Comparison of ENCODE assay signal across 15 mouse cellular contexts in genomic region chr4:34976916-34977702, GRCm38 (mm10).
A peak's percentile ranks its signal among the peaks of the same experiment; 100 is the strongest.
DNase-seq lines count a peak whose midpoint lies in the region; ATAC-seq and TF ChIP-seq lines count a peak whose summit lies in the region.
"Had no signal": no experiment of that assay in that cellular context is flagged by ENCODE, and none has a peak within 500 bp of the region (broad histone marks: within the 10 kb centered on the region; RNA-seq: fewer than 3 reads in every experiment).

No protein-coding gene starts in this region.

- 88% methylated on average over 4 of the region's 4 CpGs for WGBS in forebrain, embryonic 15.5 days
- 93% methylated on average over 4 of the region's 4 CpGs for WGBS in forebrain, embryonic 12.5 days
- WGBS in heart, postnatal 0 days, result 85% methylated on average over 4 of the region's 4 CpGs
- 87% methylated on average over 4 of the region's 4 CpGs for WGBS in heart, embryonic 11.5 days (ENCODE audit: insufficient replicate concordance)
- 69% methylated on average over 4 of the region's 4 CpGs for WGBS in liver, postnatal 0 days (ENCODE audit: insufficient replicate concordance)
- 72% methylated on average over 4 of the region's 4 CpGs for WGBS in liver, embryonic 12.5 days (ENCODE audit: insufficient replicate concordance)
- 77% methylated on average over 4 of the region's 4 CpGs for WGBS in stomach, postnatal 0 days

- DNase-seq in heart, postnatal 0 days (ENCODE audit: low spot score), result no peak
- DNase-seq in liver, postnatal 0 days, result no peak
- no peak for DNase-seq in stomach, postnatal 0 days (ENCODE audit: low spot score)
- DNase-seq: kidney, adult 9 months; thymus, postnatal 25 days had no signal

- H3K4me3 ChIP-seq in forebrain, embryonic 15.5 days, result no peak overlapping the region
- H3K4me3 ChIP-seq in forebrain, embryonic 12.5 days (replicated peaks), result no peak overlapping the region
- H3K4me3 ChIP-seq in heart, postnatal 0 days (ENCODE audit: low read depth, low read length), result no peak overlapping the region
- H3K4me3 ChIP-seq in heart, embryonic 11.5 days (ENCODE audit: low read depth, low read length), result no peak overlapping the region
- H3K4me3 ChIP-seq in liver, postnatal 0 days (ENCODE audit: low read depth, low read length), result no peak overlapping the region
- H3K4me3 ChIP-seq in liver, embryonic 12.5 days, result no peak overlapping the region
- no peak overlapping the region for H3K4me3 ChIP-seq in stomach, postnatal 0 days (ENCODE audit: low read depth, low read length)
- H3K4me3 ChIP-seq: forebrain, embryonic 10.5 days; hindbrain, embryonic 10.5 days; liver, embryonic 15.5 days; neural tube, embryonic 12.5 days had no signal

- peaks cover 25% of the 10 kb centered on the region for H3K4me1 ChIP-seq in forebrain, embryonic 15.5 days
- H3K4me1 ChIP-seq in forebrain, embryonic 12.5 days, result peaks cover 17% of the 10 kb centered on the region; the same call in 1 of the 2 replicates
- peaks cover 21% of the 10 kb centered on the region for H3K4me1 ChIP-seq in heart, postnatal 0 days (ENCODE audit: control insufficient read depth, insufficient read depth)
- peaks cover 15% of the 10 kb centered on the region; the same call in 1 of the 2 replicates for H3K4me1 ChIP-seq in heart, embryonic 11.5 days (ENCODE audit: control insufficient read depth, insufficient read depth, low read length)
- H3K4me1 ChIP-seq in liver, postnatal 0 days (ENCODE audit: insufficient read depth), result peaks cover 9% of the 10 kb centered on the region; the same call in 1 of the 2 replicates
- H3K4me1 ChIP-seq in liver, embryonic 12.5 days, result no peaks in the 10 kb centered on the region
- H3K4me1 ChIP-seq in stomach, postnatal 0 days (replicated peaks; ENCODE audit: control insufficient read depth, insufficient read depth), result no peaks in the 10 kb centered on the region
- H3K4me1 ChIP-seq: liver, embryonic 15.5 days had no signal

- no peak overlapping the region for H3K9ac ChIP-seq in forebrain, embryonic 15.5 days (replicated peaks)
- H3K9ac ChIP-seq in forebrain, embryonic 12.5 days, result no peak overlapping the region
- H3K9ac ChIP-seq in heart, postnatal 0 days (replicated peaks; ENCODE audit: low read depth, low read length), result no peak overlapping the region
- no peak overlapping the region for H3K9ac ChIP-seq in heart, embryonic 11.5 days (ENCODE audit: low read depth, low read length)
- H3K9ac ChIP-seq in liver, postnatal 0 days (replicated peaks), result no peak overlapping the region
- no peak overlapping the region for H3K9ac ChIP-seq in liver, embryonic 12.5 days
- no peak overlapping the region for H3K9ac ChIP-seq in stomach, postnatal 0 days (ENCODE audit: low read length)
- H3K9ac ChIP-seq: liver, embryonic 15.5 days; neural tube, embryonic 12.5 days had no signal

- no peaks in the 10 kb centered on the region for H3K27me3 ChIP-seq in forebrain, embryonic 15.5 days
- H3K27me3 ChIP-seq in forebrain, embryonic 12.5 days, result no peaks in the 10 kb centered on the region
- no peaks in the 10 kb centered on the region for H3K27me3 ChIP-seq in heart, postnatal 0 days (ENCODE audit: control insufficient read depth, insufficient read depth, low read length)
- no peaks in the 10 kb centered on the region for H3K27me3 ChIP-seq in heart, embryonic 11.5 days (ENCODE audit: control insufficient read depth, insufficient read depth, low read length)
- no peaks in the 10 kb centered on the region for H3K27me3 ChIP-seq in liver, postnatal 0 days (ENCODE audit: insufficient read depth, low read length)
- no peaks in the 10 kb centered on the region for H3K27me3 ChIP-seq in liver, embryonic 12.5 days (replicated peaks)
- H3K27me3 ChIP-seq in stomach, postnatal 0 days (ENCODE audit: control insufficient read depth, insufficient read depth, low read length), result no peaks in the 10 kb centered on the region
- H3K27me3 ChIP-seq: liver, embryonic 15.5 days; neural tube, embryonic 12.5 days had no signal

- no peak for TF ChIP-seq EP300 in heart, postnatal 0 days (IDR thresholded peaks at IDR 0.05; ENCODE audit: low read depth)
- no peak for TF ChIP-seq EP300 in liver, postnatal 0 days (IDR thresholded peaks at IDR 0.05; ENCODE audit: low read depth)
- TF ChIP-seq EP300 in stomach, postnatal 0 days (optimal IDR thresholded peaks at IDR 0.05), result no peak

- no peaks in the 10 kb centered on the region for H3K9me3 ChIP-seq in forebrain, embryonic 15.5 days
- H3K9me3 ChIP-seq in forebrain, embryonic 12.5 days, result no peaks in the 10 kb centered on the region
- no peaks in the 10 kb centered on the region for H3K9me3 ChIP-seq in heart, postnatal 0 days (replicated peaks; ENCODE audit: control insufficient read depth, low read length)
- no peaks in the 10 kb centered on the region for H3K9me3 ChIP-seq in heart, embryonic 11.5 days (replicated peaks; ENCODE audit: control insufficient read depth, low read length)
- no peaks in the 10 kb centered on the region for H3K9me3 ChIP-seq in liver, postnatal 0 days (ENCODE audit: low read length)
- no peaks in the 10 kb centered on the region for H3K9me3 ChIP-seq in liver, embryonic 12.5 days (replicated peaks)
- H3K9me3 ChIP-seq in stomach, postnatal 0 days (ENCODE audit: control insufficient read depth, low read length), result no peaks in the 10 kb centered on the region
- H3K9me3 ChIP-seq: hindbrain, embryonic 10.5 days; liver, embryonic 15.5 days; neural tube, embryonic 12.5 days had no signal

- H3K4me2 ChIP-seq in forebrain, embryonic 15.5 days (replicated peaks), result no peak overlapping the region
- no peak overlapping the region for H3K4me2 ChIP-seq in forebrain, embryonic 12.5 days
- peak overlapping the region; percentile 54; the same call in 1 of the 2 replicates for H3K4me2 ChIP-seq in heart, postnatal 0 days (ENCODE audit: low read depth, low read length)
- H3K4me2 ChIP-seq in heart, embryonic 11.5 days, result no peak overlapping the region
- H3K4me2 ChIP-seq in liver, postnatal 0 days (ENCODE audit: low read depth, low read length), result no peak overlapping the region
- no peak overlapping the region for H3K4me2 ChIP-seq in liver, embryonic 12.5 days
- no peak overlapping the region for H3K4me2 ChIP-seq in stomach, postnatal 0 days (replicated peaks; ENCODE audit: low read depth)
- H3K4me2 ChIP-seq: liver, embryonic 15.5 days; midbrain, embryonic 11.5 days; neural tube, embryonic 12.5 days had no signal

- H3K36me3 ChIP-seq in forebrain, embryonic 15.5 days, result no peaks in the 10 kb centered on the region
- H3K36me3 ChIP-seq in forebrain, embryonic 12.5 days (replicated peaks), result no peaks in the 10 kb centered on the region
- H3K36me3 ChIP-seq in heart, postnatal 0 days (replicated peaks; ENCODE audit: control insufficient read depth, insufficient read depth, low read length), result no peaks in the 10 kb centered on the region
- no peaks in the 10 kb centered on the region for H3K36me3 ChIP-seq in heart, embryonic 11.5 days (ENCODE audit: control insufficient read depth, insufficient read depth, low read length)
- no peaks in the 10 kb centered on the region for H3K36me3 ChIP-seq in liver, postnatal 0 days (replicated peaks; ENCODE audit: insufficient read depth, low read length)
- H3K36me3 ChIP-seq in liver, embryonic 12.5 days, result no peaks in the 10 kb centered on the region
- no peaks in the 10 kb centered on the region for H3K36me3 ChIP-seq in stomach, postnatal 0 days (ENCODE audit: control insufficient read depth, insufficient read depth, low read length)
- H3K36me3 ChIP-seq: forebrain, embryonic 10.5 days; hindbrain, embryonic 10.5 days; liver, embryonic 15.5 days; neural tube, embryonic 12.5 days had no signal

- ATAC-seq in forebrain, embryonic 15.5 days (replicated peaks), result no peak
- no peak for ATAC-seq in forebrain, embryonic 12.5 days (ENCODE audit: low FRiP score)
- ATAC-seq in heart, postnatal 0 days (ENCODE audit: insufficient read depth, low read depth), result no peak
- ATAC-seq in heart, embryonic 11.5 days (replicated peaks; ENCODE audit: insufficient number of reproducible peaks, low FRiP score, low TSS enrichment), result no peak
- ATAC-seq in liver, postnatal 0 days, result peak; percentile 72
- ATAC-seq in liver, embryonic 12.5 days, result no peak
- no peak for ATAC-seq in stomach, postnatal 0 days (ENCODE audit: low FRiP score, low TSS enrichment)

- TF ChIP-seq CTCF in heart, postnatal 0 days (IDR thresholded peaks at IDR 0.05; ENCODE audit: low read depth), result no peak
- TF ChIP-seq CTCF in liver, postnatal 0 days (IDR thresholded peaks at IDR 0.05; ENCODE audit: low read depth), result no peak
- TF ChIP-seq CTCF in stomach, postnatal 0 days (IDR thresholded peaks at IDR 0.05; ENCODE audit: low read depth), result no peak

- peak overlapping the region; percentile 35; the same call in 1 of the 2 replicates for H3K27ac ChIP-seq in forebrain, embryonic 15.5 days (replicated peaks)
- H3K27ac ChIP-seq in forebrain, embryonic 12.5 days, result no peak overlapping the region
- H3K27ac ChIP-seq in heart, postnatal 0 days (ENCODE audit: low read depth), result peak overlapping the region; percentile 90
- no peak overlapping the region for H3K27ac ChIP-seq in heart, embryonic 11.5 days (ENCODE audit: low read depth, low read length)
- H3K27ac ChIP-seq in liver, postnatal 0 days (ENCODE audit: low read depth), result peak overlapping the region; percentile 57
- no peak overlapping the region for H3K27ac ChIP-seq in liver, embryonic 12.5 days
- peak overlapping the region; percentile 45; the same call in 1 of the 2 replicates for H3K27ac ChIP-seq in stomach, postnatal 0 days (replicated peaks)
- H3K27ac ChIP-seq: forebrain, embryonic 10.5 days; hindbrain, embryonic 10.5 days; hindbrain, postnatal 0 days; liver, embryonic 15.5 days; neural tube, embryonic 12.5 days had no signal

Comparison
In these comparisons a context has a peak if more than half of its experiments do, and no peak if none do; other contexts are left out.
1. H3K27ac ChIP-seq: peak in forebrain, embryonic 15.5 days (single experiment), heart, postnatal 0 days (single experiment), liver, postnatal 0 days (single experiment) and stomach, postnatal 0 days (single experiment); none in forebrain, embryonic 12.5 days (single experiment), heart, embryonic 11.5 days (single experiment) and liver, embryonic 12.5 days (single experiment).